Mouse (Mus musculus) ovary, adult 2 months (tissue): Measurements from ENCODE around the gene Gm36864. TPM values are rescaled to one million over a fixed set of nuclear protein-coding genes. Genes with fewer than 3 reads are reported as not detected.

Source experiments
- polyA plus RNA-seq: library from polyadenylated mRNA; depleted of rRNA; stranded (reverse); fragments of >200 nt; gene quantifications from 2 replicates; pipeline ENCODE4 v1.2.3, GENCODE M21; 2012; rRNA removed

Gm36864 gene
- not detected in 2 replicates for polyA plus RNA-seq

GRCm38 (mm10) chr7:44235909-44236308 is at the start of gene Gm36864:
Gene Gm36864, plus strand, starts transcription at chr7:44236177.

DNA sequence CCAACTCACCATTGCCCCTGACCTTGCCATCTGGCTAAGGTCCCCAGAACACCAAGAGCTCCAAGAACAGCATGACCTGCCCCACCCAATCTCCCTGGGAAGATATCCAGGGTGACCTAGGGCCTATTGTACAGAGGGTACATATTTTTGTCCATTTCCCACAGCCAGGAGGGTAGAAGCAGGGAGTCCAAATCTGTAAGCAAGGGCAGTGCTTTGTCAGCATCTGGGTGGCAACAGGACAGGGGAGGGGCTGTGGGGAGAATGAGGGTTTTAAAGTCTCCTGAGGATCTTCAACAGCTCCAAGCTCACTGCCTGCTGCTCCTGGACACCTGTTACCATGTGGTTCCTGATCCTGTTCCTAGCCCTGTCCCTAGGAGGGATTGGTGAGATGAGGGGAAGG is 48.0 kb upstream of the Gm36864 start, which contains the start of gene Klk1b24:
Klk1b24 (plus strand) TSS at position 301 of the 400 bp plus-strand sequence.

DNA sequence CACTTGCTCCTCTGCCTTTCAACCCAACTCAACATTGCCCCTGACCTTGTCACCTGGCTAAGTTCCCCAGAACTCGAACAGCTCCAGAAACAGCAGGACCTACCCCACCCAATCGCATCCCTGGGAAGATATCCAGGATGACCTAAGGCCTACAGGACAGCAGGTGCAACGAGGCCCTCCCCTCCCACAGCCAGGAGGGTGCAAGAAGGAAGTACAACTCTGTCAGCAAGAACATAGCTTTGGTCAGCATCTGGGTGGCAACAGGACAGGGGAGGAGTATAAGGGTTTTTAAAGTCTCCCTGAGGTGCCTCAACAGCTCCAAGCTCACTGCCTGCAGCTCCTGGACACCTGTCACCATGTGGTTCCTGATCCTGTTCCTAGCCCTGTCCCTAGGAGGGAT is 38.1 kb upstream of the Gm36864 start, which contains the start of gene Klk1b3:
Klk1b3 (plus strand) TSS at position 301 of the 400 bp plus-strand sequence.

DNA sequence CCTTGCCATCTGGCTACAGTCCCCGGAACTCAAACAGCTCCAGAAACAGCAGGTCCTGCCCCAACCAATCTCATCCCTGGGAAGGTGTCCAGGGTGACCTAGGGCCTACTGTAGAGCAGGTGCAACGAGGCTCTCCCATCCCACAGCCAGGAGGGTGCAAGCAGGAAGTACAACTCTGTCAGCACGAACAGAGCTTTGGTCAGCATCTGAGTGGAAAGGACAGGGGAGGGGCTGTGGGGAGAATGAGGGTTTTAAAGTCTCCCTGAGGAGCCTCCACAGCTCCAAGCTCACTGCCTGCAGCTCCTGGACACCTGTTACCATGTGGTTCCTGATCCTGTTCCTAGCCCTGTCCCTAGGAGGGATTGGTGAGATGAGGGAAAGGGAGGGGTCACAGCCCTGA is 28.8 kb upstream of the Gm36864 start, which contains the start of gene Klk1b4:
Klk1b4 (plus strand) TSS at position 301 of the 400 bp plus-strand sequence.

GRCm38 (mm10) chr7:44215645-44216044 is 20.3 kb upstream of the Gm36864 start, which contains the start of gene Klk1b5:
Gene Klk1b5, plus strand, starts transcription at chr7:44215945.

GRCm38 (mm10) chr7:44225076-44225475 is 10.9 kb upstream of the Gm36864 start, which contains the start of gene Klk1:
Gene Klk1, plus strand, starts transcription at chr7:44225360.

DNA sequence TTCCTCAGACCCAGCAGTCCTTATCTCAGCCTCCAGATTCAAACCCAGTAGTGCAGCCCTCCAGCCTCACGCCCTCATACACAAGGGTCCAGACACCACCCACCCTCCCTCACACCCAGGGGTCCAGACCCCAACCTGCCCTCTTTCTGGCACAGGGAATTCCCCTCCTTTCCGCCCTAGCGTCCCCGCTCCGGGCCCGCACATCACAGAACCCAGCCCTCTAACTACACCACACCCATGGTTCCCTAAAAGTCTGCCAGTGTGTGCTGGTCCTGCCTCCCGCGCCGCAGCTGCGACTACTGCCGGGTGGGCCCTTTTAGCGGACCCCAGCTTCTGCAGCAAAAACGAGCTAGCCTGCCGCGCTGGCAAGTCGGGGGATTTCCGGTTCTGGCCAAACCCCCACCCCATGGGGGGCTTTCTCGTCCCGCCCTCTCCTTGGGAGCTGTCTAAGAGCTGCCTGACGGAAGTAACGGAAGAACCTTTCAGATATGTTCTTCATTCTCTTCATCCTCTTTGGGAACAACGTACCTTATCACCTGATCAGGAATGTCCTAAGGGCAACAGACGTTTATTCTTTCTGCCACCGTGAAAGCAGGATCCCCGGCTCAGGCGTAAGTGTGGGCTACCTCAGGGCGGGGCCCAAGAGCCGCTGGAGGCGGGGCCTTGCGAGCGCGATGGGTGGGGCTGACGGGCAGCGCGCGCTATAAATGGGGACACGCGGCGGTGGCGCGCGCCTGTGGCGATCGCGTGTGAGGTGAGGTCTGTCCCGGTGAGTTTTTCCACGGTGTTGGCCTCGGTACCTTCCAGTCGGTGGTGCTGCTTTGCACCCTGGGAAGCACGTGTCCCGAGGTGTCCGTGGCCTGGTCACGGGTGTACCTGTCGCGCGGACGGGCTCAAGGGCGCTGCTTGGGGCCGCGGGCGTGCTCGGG is 10.3 kb downstream of the Gm36864 start, which contains the start of the genes 1700028J19Rik and 2410002F23Rik:
1700028J19Rik (minus strand) TSS at position 641 of the 929 bp plus-strand sequence.
2410002F23Rik (plus strand) TSS at position 668 of the 929 bp plus-strand sequence.

GRCm38 (mm10) chr7:44257278-44257677 is 21.3 kb downstream of the Gm36864 start, which contains the start of gene Acp4:
Gene Acp4, minus strand, starts transcription at chr7:44257378.

DNA sequence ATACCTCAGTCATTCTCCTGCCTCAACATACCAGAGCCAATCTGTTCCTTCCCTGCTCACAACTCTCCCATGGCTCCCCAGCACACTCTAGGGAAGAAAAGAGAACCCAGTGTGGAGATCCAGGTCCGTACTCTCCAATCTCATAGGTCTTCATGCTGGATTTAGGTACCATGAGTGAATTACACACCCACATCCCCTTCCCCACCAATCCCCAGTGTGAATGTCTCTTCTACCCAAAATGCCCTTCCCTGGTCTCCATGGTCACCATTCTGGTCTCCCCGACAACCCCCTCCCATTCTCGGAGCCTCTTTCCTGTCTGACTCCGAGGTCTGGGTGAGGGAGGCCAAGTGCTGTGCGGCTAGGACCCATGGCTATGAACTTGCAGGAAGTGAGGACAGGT is 25.2 kb downstream of the Gm36864 start, which contains the start of gene Gm15517:
Gm15517 (plus strand) TSS at position 301 of the 400 bp plus-strand sequence.

Other genes with a start within 250 kb of the Gm36864 start
- gene Klk1b11, start 240.3 kb upstream of the Gm36864 start, polyA plus RNA-seq = 0.35 and 1.4 TPM in 2 replicates
- not detected in 2 replicates for gene Klk1b26, start 224.0 kb upstream of the Gm36864 start, polyA plus RNA-seq
- gene Klk1b27, start 183.9 kb upstream of the Gm36864 start, polyA plus RNA-seq = 1.3 and 2.2 TPM in 2 replicates
- gene Klk1b21, start 133.8 kb upstream of the Gm36864 start, polyA plus RNA-seq = 10.8 and 17.1 TPM in 2 replicates
- 1.5 TPM in 1 of 2 replicates, not detected in the other for gene Klk1b22, start 123.5 kb upstream of the Gm36864 start, polyA plus RNA-seq
- not detected in 2 replicates for gene Klk1b16, start 99.4 kb upstream of the Gm36864 start, polyA plus RNA-seq
- gene Klk1b24, start 47.9 kb upstream of the Gm36864 start, polyA plus RNA-seq = 4.4 and 5.6 TPM in 2 replicates
- not detected in 2 replicates for gene Klk1b3, start 38.0 kb upstream of the Gm36864 start, polyA plus RNA-seq
- gene Klk1b4, start 28.7 kb upstream of the Gm36864 start, polyA plus RNA-seq = not detected in 2 replicates
- 0.15 and 0.29 TPM in 2 replicates for gene Klk1b5, start 20.2 kb upstream of the Gm36864 start, polyA plus RNA-seq
- 10.3 and 15.0 TPM in 2 replicates for gene Klk1, start 10.8 kb upstream of the Gm36864 start, polyA plus RNA-seq
- gene 1700028J19Rik, start 10.5 kb downstream of the Gm36864 start, polyA plus RNA-seq = 1.7 and 1.9 TPM in 2 replicates
- 302 and 308 TPM in 2 replicates for gene 2410002F23Rik, start 10.5 kb downstream of the Gm36864 start, polyA plus RNA-seq
- gene Acp4, start 21.2 kb downstream of the Gm36864 start, polyA plus RNA-seq = 0.14 and 0.29 TPM in 2 replicates
- not detected in 2 replicates for gene Gm15517, start 25.3 kb downstream of the Gm36864 start, polyA plus RNA-seq
- gene Clec11a, start 70.7 kb downstream of the Gm36864 start, polyA plus RNA-seq = 17.9 and 24.7 TPM in 2 replicates
- gene Shank1, start 74.1 kb downstream of the Gm36864 start, polyA plus RNA-seq = 1.6 and 1.7 TPM in 2 replicates
- 5.9 and 6.5 TPM in 2 replicates for gene Syt3, start 147.9 kb downstream of the Gm36864 start, polyA plus RNA-seq
- gene 1700008O03Rik, start 149.6 kb downstream of the Gm36864 start, polyA plus RNA-seq = 2.6 and 2.8 TPM in 2 replicates
- gene Lrrc4b, start 192.8 kb downstream of the Gm36864 start, polyA plus RNA-seq = 12.9 and 15.2 TPM in 2 replicates
- 0.46 and 2.6 TPM in 2 replicates for gene Aspdh, start 229.2 kb downstream of the Gm36864 start, polyA plus RNA-seq
- 224 and 234 TPM in 2 replicates for gene Josd2, start 231.8 kb downstream of the Gm36864 start, polyA plus RNA-seq